Mouse (Mus musculus) MEL (cell line): ENCODE results near the gene Psmb11. TPM values are rescaled to one million over a fixed set of nuclear protein-coding genes. Genes with fewer than 3 reads are reported as not detected.

Source experiments
- polyA plus RNA-seq, 2 experiments: library from polyadenylated mRNA; stranded (reverse) in 1 of 2; unstranded in 1 of 2; fragments of >175 nt in 1 of 2; fragments of >200 nt in 1 of 2; gene quantifications; 2 replicates each; pipeline versions ENCODE4 v1.2.1 to v1.2.4; 2012; ENCODE audit warnings: low replicate concordance in 2 of 2, low read depth in 1 of 2; ENCODE audit not compliant: insufficient read length in 2 of 2, insufficient read depth in 1 of 2, missing spikeins in 1 of 2
- total RNA-seq: library from RNA; depleted of rRNA; stranded (reverse); fragments of 300-350 nt; gene quantifications from 2 replicates; pipeline ENCODE4 v1.2.3, GENCODE M21; 2012; rRNA removed

The Psmb11 gene
- total and polyA plus RNA-seq, 3 experiments, result 0.06 TPM; not detected in 2

Other genes with a start within 250 kb of the Psmb11 start
- 20.1 and 42.4 TPM in 2 replicates for gene Slc7a7, start 203.7 kb upstream of the Psmb11 start, total RNA-seq
- gene Slc7a7, start 203.7 kb upstream of the Psmb11 start, polyA plus RNA-seq, result 10 to 100 TPM in 1 of 2 experiments, not detected in 1; 65.6 TPM
- 473 and 532 TPM in 2 replicates for gene Mrpl52, start 194.5 kb upstream of the Psmb11 start, total RNA-seq
- gene Mrpl52, start 194.5 kb upstream of the Psmb11 start, polyA plus RNA-seq, result 100 to 1,000 TPM in 1 of 2 experiments, not detected in 1; 469 TPM
- gene Mmp14, start 189.8 kb upstream of the Psmb11 start, total RNA-seq, result 19.4 and 20.1 TPM in 2 replicates
- 10 to 100 TPM in 1 of 2 experiments, not detected in 1; 29.9 TPM for gene Mmp14, start 189.8 kb upstream of the Psmb11 start, polyA plus RNA-seq
- gene Lrp10, start 157.3 kb upstream of the Psmb11 start, total RNA-seq, result 53.6 and 55.4 TPM in 2 replicates
- gene Lrp10, start 157.3 kb upstream of the Psmb11 start, polyA plus RNA-seq, result 100 to 1,000 TPM in 1 of 2 experiments, not detected in 1; 110 TPM
- 28.6 and 38.8 TPM in 2 replicates for gene Rem2, start 145.3 kb upstream of the Psmb11 start, total RNA-seq
- gene Rem2, start 145.3 kb upstream of the Psmb11 start, polyA plus RNA-seq, result 1 to 10 TPM in 1 of 2 experiments, not detected in 1; 4.8 TPM
- 170 and 192 TPM in 2 replicates for gene Prmt5, start 103.9 kb upstream of the Psmb11 start, total RNA-seq
- 100 to 1,000 TPM in 1 of 2 experiments, not detected in 1; 167 TPM for gene Prmt5, start 103.9 kb upstream of the Psmb11 start, polyA plus RNA-seq
- 39.2 and 47.5 TPM in 2 replicates for gene Haus4, start 66.8 kb upstream of the Psmb11 start, total RNA-seq
- gene Haus4, start 66.8 kb upstream of the Psmb11 start, polyA plus RNA-seq, result 10 to 100 TPM in 1 of 2 experiments, not detected in 1; 73.4 TPM
- gene Ajuba, start 43.9 kb upstream of the Psmb11 start, total RNA-seq, result 0.07 and 0.08 TPM in 2 replicates
- gene Ajuba, start 43.9 kb upstream of the Psmb11 start, polyA plus RNA-seq, result under 1 TPM in 1 of 2 experiments, not detected in 1; 0.08 TPM
- gene 4931414P19Rik, start 15.4 kb upstream of the Psmb11 start, total RNA-seq, result 1.9 and 2.1 TPM in 2 replicates
- gene 4931414P19Rik, start 15.4 kb upstream of the Psmb11 start, polyA plus RNA-seq, result 1 to 10 TPM in 1 of 2 experiments, not detected in 1; 4.8 TPM
- 305 and 327 TPM in 2 replicates for gene Psmb5, start 3.4 kb upstream of the Psmb11 start, total RNA-seq
- gene Psmb5, start 3.4 kb upstream of the Psmb11 start, polyA plus RNA-seq, result 100 to 1,000 TPM; 318 to 546 TPM
- gene Gm17606, start 19.5 kb downstream of the Psmb11 start, total RNA-seq, result not detected in 2 replicates
- gene Gm17606, start 19.5 kb downstream of the Psmb11 start, polyA plus RNA-seq, result under 1 TPM in 1 of 2 experiments, not detected in 1; 0.99 TPM
- 0.89 and 0.92 TPM in 2 replicates for gene Cdh24, start 19.9 kb downstream of the Psmb11 start, total RNA-seq
- gene Cdh24, start 19.9 kb downstream of the Psmb11 start, polyA plus RNA-seq, result 1 to 10 TPM in 1 of 2 experiments, not detected in 1; 5.8 TPM
- gene 1700123O20Rik, start 64.8 kb downstream of the Psmb11 start, total RNA-seq, result 44.2 and 47.0 TPM in 2 replicates
- gene 1700123O20Rik, start 64.8 kb downstream of the Psmb11 start, polyA plus RNA-seq, result 10 to 100 TPM in 1 of 2 experiments, not detected in 1; 72.8 TPM
- gene Acin1, start 65.5 kb downstream of the Psmb11 start, total RNA-seq, result 110 and 115 TPM in 2 replicates
- 100 to 1,000 TPM; 103 to 248 TPM for gene Acin1, start 65.5 kb downstream of the Psmb11 start, polyA plus RNA-seq
- not detected in 2 replicates for gene Gm29776, start 77.4 kb downstream of the Psmb11 start, total RNA-seq
- gene Gm29776, start 77.4 kb downstream of the Psmb11 start, polyA plus RNA-seq, result not detected
- gene Cebpe, start 90.7 kb downstream of the Psmb11 start, total RNA-seq, result not detected in 2 replicates
- under 1 TPM in 1 of 2 experiments, not detected in 1; 0.32 TPM for gene Cebpe, start 90.7 kb downstream of the Psmb11 start, polyA plus RNA-seq
- 0.07 and 0.08 TPM in 2 replicates for gene Slc7a8, start 160.5 kb downstream of the Psmb11 start, total RNA-seq
- under 1 TPM in 1 of 2 experiments, not detected in 1; 0.29 TPM for gene Slc7a8, start 160.5 kb downstream of the Psmb11 start, polyA plus RNA-seq
- gene Rnf212b, start 192.7 kb downstream of the Psmb11 start, total RNA-seq, result not detected in 2 replicates
- not detected for gene Rnf212b, start 192.7 kb downstream of the Psmb11 start, polyA plus RNA-seq
- gene Homez, start 249.5 kb downstream of the Psmb11 start, total RNA-seq, result 4.7 and 4.9 TPM in 2 replicates
- gene Homez, start 249.5 kb downstream of the Psmb11 start, polyA plus RNA-seq, result 1 to 10 TPM in 1 of 2 experiments, not detected in 1; 8.5 TPM